8 mouse cellular contexts compared by ENCODE assay signal in genomic region chr2:128412974-128413373, GRCm38 (mm10).
A peak's percentile ranks its signal among the peaks of the same experiment; 100 is the strongest.
DNase-seq lines count a peak whose midpoint lies in the region; ATAC-seq and TF ChIP-seq lines count a peak whose summit lies in the region.
"Had no signal": no experiment of that assay in that cellular context is flagged by ENCODE, and none has a peak within 500 bp of the region (broad histone marks: within the 10 kb centered on the region; RNA-seq: fewer than 3 reads in every experiment).

No protein-coding gene starts in this region.

- ATAC-seq in lung, postnatal 0 days, result peak; percentile 17; the same call in 1 of the 2 replicates
- peak; percentile 86 for ATAC-seq in common myeloid progenitor, adult 5-6 weeks (replicated peaks; ENCODE audit: low read depth, poor library complexity, severe bottlenecking)
- ATAC-seq in limb, embryonic 11.5 days (ENCODE audit: insufficient number of reproducible peaks, low FRiP score, low TSS enrichment, low read depth), result peak; percentile 87

- H3K4me2 ChIP-seq in lung, postnatal 0 days (replicated peaks; ENCODE audit: low read depth, low read length), result no peak overlapping the region
- no peak overlapping the region for H3K4me2 ChIP-seq in limb, embryonic 11.5 days (ENCODE audit: low read depth, severe bottlenecking)
- H3K4me2 ChIP-seq: embryonic facial prominence, embryonic 13.5 days had no signal

- H3K9me3 ChIP-seq in lung, postnatal 0 days (ENCODE audit: low read length), result no peaks in the 10 kb centered on the region
- H3K9me3 ChIP-seq in limb, embryonic 11.5 days (ENCODE audit: control insufficient read depth, low read length), result no peaks in the 10 kb centered on the region
- H3K9me3 ChIP-seq: embryonic facial prominence, embryonic 13.5 days had no signal

- H3K27ac ChIP-seq in lung, postnatal 0 days (ENCODE audit: low read length), result no peak overlapping the region
- no peak overlapping the region for H3K27ac ChIP-seq in limb, embryonic 11.5 days (replicated peaks; ENCODE audit: low read depth, low read length)
- H3K27ac ChIP-seq: embryonic facial prominence, embryonic 13.5 days had no signal

- TF ChIP-seq EP300 in lung, postnatal 0 days (IDR thresholded peaks at IDR 0.05), result no peak

- H3K36me3 ChIP-seq in lung, postnatal 0 days (ENCODE audit: insufficient read depth, low read length), result no peaks in the 10 kb centered on the region
- H3K36me3 ChIP-seq in limb, embryonic 11.5 days (ENCODE audit: control insufficient read depth, insufficient read depth, low read length), result no peaks in the 10 kb centered on the region
- H3K36me3 ChIP-seq: embryonic facial prominence, embryonic 13.5 days had no signal

- no peak overlapping the region for H3K9ac ChIP-seq in lung, postnatal 0 days (replicated peaks; ENCODE audit: low read depth)
- H3K9ac ChIP-seq in limb, embryonic 11.5 days (ENCODE audit: low read length), result no peak overlapping the region
- H3K9ac ChIP-seq: embryonic facial prominence, embryonic 13.5 days had no signal

- peak; percentile 28 for DNase-seq in lung, postnatal 0 days (ENCODE audit: low spot score)
- DNase-seq in lung, postnatal 36 days, result no peak
- peak; percentile 66 for DNase-seq in limb, embryonic 11.5 days (ENCODE audit: low spot score)
- DNase-seq in thymus, postnatal 25 days, result peak; percentile 73
- DNase-seq in layer of hippocampus, adult 8-10 months (ENCODE audit: low spot score in 2 of 2), result no peak
- no peak for DNase-seq in adrenal gland, postnatal 10 days

- peak; percentile 8; the same call in 1 of the 2 replicates for TF ChIP-seq CTCF in lung, postnatal 0 days (IDR thresholded peaks at IDR 0.05)

- no peaks in the 10 kb centered on the region for H3K27me3 ChIP-seq in lung, postnatal 0 days (replicated peaks; ENCODE audit: insufficient read depth, low read length)
- H3K27me3 ChIP-seq in limb, embryonic 11.5 days (ENCODE audit: control insufficient read depth, insufficient read depth, low read length), result no peaks in the 10 kb centered on the region
- H3K27me3 ChIP-seq: embryonic facial prominence, embryonic 13.5 days had no signal

- 44% methylated on average over 10 of the region's 10 CpGs for WGBS in lung, postnatal 0 days
- 10% methylated on average over 10 of the region's 10 CpGs for WGBS in limb, embryonic 11.5 days

- no peaks in the 10 kb centered on the region for H3K4me1 ChIP-seq in lung, postnatal 0 days (ENCODE audit: insufficient read depth, low read depth, low read length)
- H3K4me1 ChIP-seq in limb, embryonic 11.5 days (ENCODE audit: control insufficient read depth, insufficient read depth, low read length), result peaks cover 5% of the 10 kb centered on the region; the same call in 1 of the 2 replicates
- H3K4me1 ChIP-seq: embryonic facial prominence, embryonic 13.5 days had no signal

- H3K4me3 ChIP-seq in lung, postnatal 0 days (ENCODE audit: low read depth, low read length), result no peak overlapping the region
- H3K4me3 ChIP-seq in limb, embryonic 11.5 days (ENCODE audit: low read depth, low read length), result no peak overlapping the region
- H3K4me3 ChIP-seq: embryonic facial prominence, embryonic 13.5 days had no signal

Comparison
In these comparisons a context has a peak if more than half of its experiments do, and no peak if none do; other contexts are left out.
1. DNase-seq: peak in lung, postnatal 0 days (single experiment), limb, embryonic 11.5 days (single experiment) and thymus, postnatal 25 days (single experiment); none in lung, postnatal 36 days (single experiment), layer of hippocampus, adult 8-10 months (0 of 2) and adrenal gland, postnatal 10 days (single experiment).
2. ATAC-seq: peak in every context shown above with its lines; median percentile 87 in limb, embryonic 11.5 days; 86 in common myeloid progenitor, adult 5-6 weeks; 17 in lung, postnatal 0 days.